Mouse (Mus musculus): ENCODE measurements around the gene Cyp2c40.
"Not testable (repeated sequence)": the region's sequence is repeated elsewhere in the genome, so short reads cannot be mapped to it uniquely, and the experiment has no call there.

The Cyp2c40 gene

DNA sequence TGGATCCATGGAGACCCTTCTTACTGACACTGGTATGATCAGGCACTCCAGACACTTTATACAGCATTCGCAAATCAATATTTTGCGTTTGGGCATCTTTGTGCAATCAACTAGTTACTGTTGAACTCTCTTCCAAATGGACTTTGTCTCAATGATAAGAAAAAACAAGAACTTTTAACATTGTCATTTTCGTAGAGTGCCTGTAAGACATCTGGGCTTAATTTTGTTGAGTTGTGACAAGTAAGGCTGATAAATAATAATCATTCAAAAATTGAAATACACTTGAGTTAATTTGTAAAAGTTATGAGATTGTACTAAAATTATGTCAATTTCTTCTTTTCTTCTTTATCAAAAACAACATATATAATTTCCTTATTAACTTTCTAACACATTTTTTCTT lies at the start of gene Cyp2c40:
Gene Cyp2c40, minus strand, starts transcription at position 101 of the 400 bp plus-strand sequence.
- not testable (repeated sequence) for DNase-seq

GRCm38 (mm10) chr19:39820931-39821330 lies 8.3 kb upstream of the Cyp2c40 start:
- not testable (repeated sequence) for DNase-seq

DNA sequence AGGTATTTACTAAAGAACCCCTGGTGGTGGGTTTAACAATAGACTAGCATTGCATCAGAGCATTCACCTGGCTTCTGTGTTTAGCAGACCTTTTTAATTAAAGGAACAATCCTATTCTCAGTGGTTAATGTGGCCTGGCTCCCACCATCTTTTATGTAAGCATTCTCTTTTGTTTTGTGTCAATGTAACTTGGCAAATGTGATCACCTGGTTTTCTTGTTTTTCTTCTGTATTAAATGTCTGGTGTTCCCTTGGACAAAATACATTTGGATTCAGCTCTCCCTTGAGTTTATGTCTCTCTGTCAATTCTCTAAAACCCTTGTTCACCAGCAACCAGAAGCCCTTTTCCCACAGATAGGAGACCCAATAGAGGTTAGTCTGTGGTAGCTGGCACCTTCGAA lies 3.8 kb upstream of the Cyp2c40 start:
- DNase-seq: not testable (repeated sequence)

- DNase-seq: not testable (repeated sequence)
Measured at GRCm38 (mm10) chr19:39815991-39816390, 3.4 kb upstream of the Cyp2c40 start.

DNA sequence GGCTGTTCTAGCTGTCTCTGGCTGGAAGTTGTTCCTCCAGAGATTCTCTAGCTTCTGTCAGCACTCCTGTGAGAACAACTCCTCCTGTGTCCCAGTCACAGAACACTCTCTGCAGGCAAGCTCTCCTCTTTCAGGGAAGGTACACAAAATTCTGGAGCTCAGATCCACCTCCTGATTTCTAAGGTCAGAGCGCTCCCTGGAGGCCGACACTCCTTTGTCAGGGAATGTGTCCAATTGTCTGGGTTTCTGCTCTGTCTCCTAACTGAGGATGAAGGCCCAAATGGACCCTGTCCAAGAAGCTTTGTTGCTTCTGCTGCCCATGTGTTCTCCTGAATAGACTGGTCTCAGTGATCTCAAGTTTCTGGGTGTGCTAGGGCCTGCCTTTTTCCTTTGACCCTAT lies 27.2 kb downstream of the Cyp2c40 start:
- not testable (repeated sequence) for DNase-seq

GRCm38 (mm10) chr19:39745357-39745756 lies 67.3 kb downstream of the Cyp2c40 start:
- no peak for DNase-seq

- DNase-seq: not testable (repeated sequence)
Measured at GRCm38 (mm10) chr19:39744361-39744760, 68.3 kb downstream of the Cyp2c40 start.

DNA sequence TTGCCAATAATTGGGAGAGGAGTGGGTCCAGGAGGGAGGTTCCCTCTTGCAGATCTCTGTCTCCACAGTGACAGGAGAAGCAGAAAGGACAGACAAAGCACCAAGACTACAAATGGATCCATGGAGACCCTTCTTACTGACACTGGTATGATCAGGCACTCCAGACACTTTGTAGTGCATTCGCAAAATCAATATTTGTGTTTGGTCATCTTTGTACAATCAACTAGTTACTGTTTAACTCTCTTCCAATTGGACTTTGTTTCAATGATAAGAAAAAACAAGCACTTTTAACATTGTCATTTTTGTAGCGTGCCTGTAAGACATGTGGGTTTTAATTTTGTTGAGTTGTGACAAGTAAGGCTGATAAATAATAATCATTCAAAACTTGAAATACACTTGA lies 71.7 kb downstream of the Cyp2c40 start, which contains the start of gene Cyp2c68:
Gene Cyp2c68, minus strand, starts transcription at position 135 of the 400 bp plus-strand sequence.
- no peak for DNase-seq
